Mouse (Mus musculus): Measurements from ENCODE around the gene Zbtb4.

The Zbtb4 gene

GRCm38 (mm10) chr11:69761868-69762267 lies 3.8 kb upstream of the Zbtb4 start, which contains the start of gene Slc35g3:
Gene Slc35g3, minus strand, starts transcription at chr11:69761968.
- in situ Hi-C loops (cut with MboI, MseI), result loop anchor here (25.0 kb wide), 1 partner anchor 900 kb away; the partner anchor contains the start of genes Eno3, Pfn1 and Spag7

- in situ Hi-C loops (cut with MboI, MseI), result loop anchor here (25.0 kb wide), 1 partner anchor 899 kb away; the partner anchor contains the start of genes Eno3, Pfn1 and Spag7
These were observed 2.2 kb upstream of the Zbtb4 start for GRCm38 (mm10) chr11:69763551-69763950.

GRCm38 (mm10) chr11:69766126-69766609 lies 456 bp downstream of the Zbtb4 start:
- in situ Hi-C loops (cut with MboI, MseI), result loop anchor here (25.0 kb wide), 1 partner anchor 896 kb away; the partner anchor contains the start of genes Eno3, Pfn1 and Spag7

- in situ Hi-C loops (cut with MboI, MseI), result loop anchor here (25.0 kb wide), 1 partner anchor 895 kb away; the partner anchor contains the start of genes Eno3, Pfn1 and Spag7
These were observed 1.3 kb downstream of the Zbtb4 start for GRCm38 (mm10) chr11:69766872-69767624.

GRCm38 (mm10) chr11:69767625-69767909 lies 1.9 kb downstream of the Zbtb4 start:
- in situ Hi-C loops (cut with MboI, MseI), result loop anchor here (25.0 kb wide), 1 partner anchor 895 kb away; the partner anchor contains the start of genes Eno3, Pfn1 and Spag7

- in situ Hi-C loops (cut with MboI, MseI), result loop anchor here (25.0 kb wide), 1 partner anchor 887 kb away; the partner anchor contains the start of genes Eno3, Pfn1 and Spag7
These were observed 9.2 kb downstream of the Zbtb4 start for GRCm38 (mm10) chr11:69774961-69775360.

- in situ Hi-C loops (cut with MboI, MseI), result no loop called here
These were observed 10.0 kb downstream of the Zbtb4 start for GRCm38 (mm10) chr11:69775716-69776115.

- in situ Hi-C loops (cut with MboI, MseI), result no loop called here
These were observed 10.8 kb downstream of the Zbtb4 start for GRCm38 (mm10) chr11:69776488-69776887.

GRCm38 (mm10) chr11:69777504-69778257 lies 12.0 kb downstream of the Zbtb4 start:
- in situ Hi-C loops (cut with MboI, MseI), result no loop called here

- in situ Hi-C loops (cut with MboI, MseI), result no loop called here
These were observed 12.7 kb downstream of the Zbtb4 start for GRCm38 (mm10) chr11:69778258-69778982.

- in situ Hi-C loops (cut with MboI, MseI), result no loop called here
These were observed 13.3 kb downstream of the Zbtb4 start for GRCm38 (mm10) chr11:69778985-69779384.

GRCm38 (mm10) chr11:69781828-69782227 lies 16.1 kb downstream of the Zbtb4 start:
- in situ Hi-C loops (cut with MboI, MseI), result no loop called here

- in situ Hi-C loops (cut with MboI, MseI), result no loop called here
These were observed 19.1 kb downstream of the Zbtb4 start for GRCm38 (mm10) chr11:69784793-69785272.

GRCm38 (mm10) chr11:69787306-69787705 lies 21.6 kb downstream of the Zbtb4 start:
- in situ Hi-C loops (cut with MboI, MseI), result no loop called here

- in situ Hi-C loops (cut with MboI, MseI), result no loop called here
These were observed 23.7 kb downstream of the Zbtb4 start for GRCm38 (mm10) chr11:69789431-69789830.

- in situ Hi-C loops (cut with MboI, MseI), result no loop called here
These were observed 25.7 kb downstream of the Zbtb4 start for GRCm38 (mm10) chr11:69791420-69791819.

- in situ Hi-C loops (cut with MboI, MseI), result no loop called here
These were observed 27.7 kb downstream of the Zbtb4 start for GRCm38 (mm10) chr11:69793429-69793828.

- in situ Hi-C loops (cut with MboI, MseI), result loop anchor here (5.0 kb wide), 1 partner anchor 42 kb away; the partner anchor contains the start of genes Nlgn2 and Tmem256
These were observed 29.7 kb downstream of the Zbtb4 start, which contains the start of gene Chrnb1 for GRCm38 (mm10) chr11:69795168-69795982. Gene Chrnb1, minus strand, starts transcription at chr11:69795943.

GRCm38 (mm10) chr11:69795983-69796435 lies 30.3 kb downstream of the Zbtb4 start:
- in situ Hi-C loops (cut with MboI, MseI), result loop anchor here (5.0 kb wide), 1 partner anchor 41 kb away; the partner anchor contains the start of genes Nlgn2 and Tmem256

GRCm38 (mm10) chr11:69797924-69798323 lies 32.2 kb downstream of the Zbtb4 start:
- in situ Hi-C loops (cut with MboI, MseI), result loop anchor here (5.0 kb wide), 1 partner anchor 39 kb away; the partner anchor contains the start of genes Nlgn2 and Tmem256

Data from T-helper 2 cell (primary cell).